Mouse (Mus musculus): Measurements from ENCODE around the gene Ppp1r3g.

DNA sequence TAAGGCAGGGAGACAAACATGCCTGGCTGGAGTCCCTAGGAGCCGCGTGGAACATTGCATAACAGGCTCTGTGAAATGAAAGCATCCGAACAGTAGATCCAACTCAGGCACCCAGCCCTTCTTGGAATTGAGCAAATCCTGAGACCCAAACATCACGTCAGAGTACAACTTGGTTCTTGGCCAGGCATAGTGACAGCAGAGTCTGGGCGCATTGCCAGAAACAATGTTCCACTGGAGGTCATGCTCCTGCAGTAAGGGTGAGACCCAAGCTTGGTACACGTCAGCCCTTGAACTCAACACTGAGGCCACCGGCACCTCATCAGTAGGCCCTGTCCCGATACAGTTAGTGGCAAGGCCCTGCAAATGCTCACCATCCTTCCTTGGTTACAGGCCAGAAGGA lies 35.4 kb downstream of the Ppp1r3g start:
- TF ChIP-seq GATA1 (IDR thresholded peaks at IDR 0.05; ENCODE audit: low read length) (no peak), TAL1 (IDR thresholded peaks at IDR 0.05; ENCODE audit: low read length) (no peak)
